Mouse (Mus musculus) erythroblast, embryonic 14.5 days (primary cell): ENCODE measurements around the gene Nlrp4f.

Experiments used
- GATA1 ChIP-seq: IDR thresholded peaks from 2 replicates; pipeline ENCODE4 v1.6.1; 2012; ENCODE audit warnings: low read length, inconsistent platforms, mixed read lengths
- TAL1 ChIP-seq: IDR thresholded peaks from 3 replicates; pipeline ENCODE4 v1.6.1; 2012; ENCODE audit warnings: low read length, inconsistent platforms, mixed read lengths

DNA sequence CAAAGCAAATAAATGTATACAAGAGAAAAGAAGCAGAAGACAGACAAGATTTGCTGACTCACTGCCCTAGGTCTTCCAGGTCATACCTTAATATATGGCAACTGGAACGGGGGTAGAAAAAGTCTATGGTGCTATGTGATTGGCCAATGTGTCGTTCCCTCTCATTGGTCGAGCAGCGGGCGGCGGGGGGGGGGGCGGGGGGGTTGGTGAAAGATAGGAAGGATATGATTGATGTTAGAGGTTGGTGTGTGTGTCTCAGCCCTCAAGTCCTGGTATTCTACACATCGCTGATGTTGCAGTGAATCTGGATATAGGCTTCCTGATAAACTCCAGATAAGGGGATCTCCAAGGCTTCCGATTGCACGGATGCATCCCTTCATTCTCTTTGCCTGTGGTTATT, at the start of gene Nlrp4f:
- TF ChIP-seq GATA1, result no peak
- TF ChIP-seq TAL1, result no peak
